Mouse (Mus musculus) cerebellum, adult 2 months (tissue): ENCODE data around the gene Car2.

Experiments
- CTCF ChIP-seq: fragments of 200-500 bp; IDR thresholded peaks from 2 replicates; pipeline ENCODE4 v1.5.1; 2011; ENCODE audit warnings: low read depth, mild to moderate bottlenecking, control low read depth, low read length, moderate library complexity, borderline replicate concordance; ENCODE audit not compliant: insufficient read depth
- POLR2A ChIP-seq: fragments of 200-500 bp; IDR thresholded peaks from 2 replicates; pipeline ENCODE4 v1.6.1; 2011; ENCODE audit warnings: low read length, control low read depth, borderline replicate concordance; ENCODE audit not compliant: insufficient read depth

GRCm38 (mm10) chr3:14892991-14893390 is 6.9 kb downstream of the Car2 start:
- TF ChIP-seq CTCF (no peak), POLR2A (no peak)
